Mouse (Mus musculus): ENCODE measurements around the gene Fam171a1. TPM values are rescaled to one million over a fixed set of nuclear protein-coding genes. Genes with fewer than 3 reads are reported as not detected.

The Fam171a1 gene
- polyA plus RNA-seq, 1 experiment from 2014 or later: 36.4 TPM

GRCm38 (mm10) chr2:3163501-3164076 lies 49.6 kb downstream of the Fam171a1 start:
- Histone ChIP-seq H3K9ac (ENCODE audit: low read depth, low read length) (no peak overlapping the region), H3K9me3 (replicated peaks; ENCODE audit: low read length) (no peaks in the 10 kb centered on the region), H3K4me2 (ENCODE audit: low read length) (no peak overlapping the region), H3K27ac (no peak overlapping the region), H3K36me3 (ENCODE audit: insufficient read depth, low read length) (no peaks in the 10 kb centered on the region), H3K4me3 (replicated peaks; ENCODE audit: low read depth, low read length) (no peak overlapping the region), H3K27me3 (ENCODE audit: insufficient read depth, low read length) (no peaks in the 10 kb centered on the region), H3K4me1 (replicated peaks; ENCODE audit: insufficient read depth, low read length) (peaks cover 9% of the 10 kb centered on the region)
- WGBS: 81% methylated on average over 9 of the region's 9 CpGs
- ATAC-seq (replicated peaks; ENCODE audit: low FRiP score, low read depth): no peak
- TF ChIP-seq CTCF (IDR thresholded peaks at IDR 0.05; ENCODE audit: low read depth): no peak
- no peak for DNase-seq (ENCODE audit: low spot score)

GRCm38 (mm10) chr2:3165037-3165600 lies 51.1 kb downstream of the Fam171a1 start:
- DNase-seq (ENCODE audit: low spot score) (no peak), ATAC-seq (replicated peaks; ENCODE audit: low FRiP score, low read depth) (no peak)
- no peaks in the 10 kb centered on the region for H3K9me3 ChIP-seq (replicated peaks; ENCODE audit: low read length)
- H3K9ac ChIP-seq (ENCODE audit: low read depth, low read length): no peak overlapping the region
- 81% methylated on average over 8 of the region's 8 CpGs for WGBS
- H3K4me2 ChIP-seq (ENCODE audit: low read length): no peak overlapping the region
- no peak overlapping the region for H3K4me3 ChIP-seq (replicated peaks; ENCODE audit: low read depth, low read length)
- H3K27ac ChIP-seq: no peak overlapping the region
- no peaks in the 10 kb centered on the region for H3K36me3 ChIP-seq (ENCODE audit: insufficient read depth, low read length)
- TF ChIP-seq CTCF (IDR thresholded peaks at IDR 0.05; ENCODE audit: low read depth): no peak
- no peaks in the 10 kb centered on the region for H3K27me3 ChIP-seq (ENCODE audit: insufficient read depth, low read length)
- no peaks in the 10 kb centered on the region; the same call in 1 of the 2 replicates for H3K4me1 ChIP-seq (replicated peaks; ENCODE audit: insufficient read depth, low read length)

DNA sequence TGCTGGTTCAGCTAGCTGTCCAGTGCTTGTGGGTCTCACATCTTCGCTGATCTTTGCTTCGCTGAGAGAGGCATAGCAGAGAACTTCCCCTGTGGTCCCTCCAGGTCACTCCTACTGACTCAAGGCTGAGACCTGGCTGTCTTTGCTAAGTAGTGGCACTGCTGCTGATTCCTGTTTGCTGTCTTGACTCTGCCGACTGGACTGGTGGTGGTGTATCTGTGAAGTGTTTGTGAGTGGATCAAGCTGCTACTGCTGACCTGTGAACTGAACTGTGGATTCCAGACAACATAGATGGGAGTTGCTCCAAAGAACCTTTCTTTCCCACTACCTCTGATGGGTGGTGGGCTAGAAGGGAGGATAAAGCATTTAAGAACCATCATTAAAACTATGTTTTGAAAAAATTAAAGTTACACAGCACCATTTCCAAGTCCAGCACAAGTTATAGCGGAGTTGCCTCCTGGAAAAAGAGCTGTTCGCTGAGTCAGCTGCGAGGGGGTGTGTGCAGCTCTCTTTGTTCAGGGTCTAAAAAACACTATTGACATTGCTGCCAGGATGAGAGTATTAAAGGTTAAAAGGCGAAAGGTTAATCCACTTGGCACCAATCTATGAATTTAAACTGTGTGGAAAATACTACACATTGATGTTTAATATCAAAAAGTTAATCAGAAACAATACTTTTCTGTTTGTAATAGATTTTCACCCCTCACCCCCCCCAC lies 52.0 kb downstream of the Fam171a1 start:
- TF ChIP-seq CTCF (IDR thresholded peaks at IDR 0.05; ENCODE audit: low read depth): no peak
- Histone ChIP-seq H3K27me3 (ENCODE audit: insufficient read depth, low read length) (no peaks in the 10 kb centered on the region), H3K4me1 (replicated peaks; ENCODE audit: insufficient read depth, low read length) (peaks cover 3% of the 10 kb centered on the region; the same call in 1 of the 2 replicates), H3K4me2 (ENCODE audit: low read length) (no peak overlapping the region), H3K9ac (ENCODE audit: low read depth, low read length) (no peak overlapping the region), H3K4me3 (replicated peaks; ENCODE audit: low read depth, low read length) (no peak overlapping the region), H3K36me3 (ENCODE audit: insufficient read depth, low read length) (no peaks in the 10 kb centered on the region), H3K9me3 (replicated peaks; ENCODE audit: low read length) (no peaks in the 10 kb centered on the region), H3K27ac (no peak overlapping the region)
- ATAC-seq (replicated peaks; ENCODE audit: low FRiP score, low read depth) (peak; percentile 43), DNase-seq (ENCODE audit: low spot score) (no peak)
- WGBS: 51% methylated on average over 7 of the region's 7 CpGs

DNA sequence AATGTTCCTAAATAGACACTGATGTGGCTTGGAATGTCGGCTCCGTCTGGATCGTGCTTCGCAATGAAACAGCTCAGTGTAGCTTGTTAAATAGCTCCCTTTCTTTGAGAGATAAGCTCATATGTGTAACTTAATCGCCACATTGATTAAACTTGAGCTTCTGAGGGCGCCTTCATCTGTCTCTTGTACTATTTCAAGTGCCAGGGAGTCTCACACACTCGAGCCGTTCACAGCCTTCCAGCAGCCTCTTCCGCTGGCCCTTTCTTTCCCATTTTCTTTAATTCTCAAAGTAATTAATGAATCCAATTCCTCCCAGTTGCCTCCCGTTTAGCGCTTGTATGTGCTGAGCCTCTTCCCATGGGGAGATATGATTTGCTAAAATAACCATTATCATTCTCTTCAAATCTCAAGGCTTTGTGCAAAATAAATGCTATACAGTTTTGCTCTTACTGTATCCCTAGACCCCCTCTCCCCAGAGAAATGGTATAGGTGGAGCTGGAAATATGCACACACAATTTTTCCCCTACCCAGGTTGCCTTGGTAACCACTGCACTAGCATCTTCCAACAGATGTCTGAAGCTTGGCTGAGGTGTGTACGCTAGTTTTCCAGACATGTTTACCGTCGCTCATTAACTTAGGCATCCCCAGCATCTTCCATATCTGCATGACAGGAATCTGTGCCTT lies 54.8 kb downstream of the Fam171a1 start:
- no peak overlapping the region for H3K27ac ChIP-seq
- H3K36me3 ChIP-seq (ENCODE audit: insufficient read depth, low read length): no peaks in the 10 kb centered on the region
- H3K4me3 ChIP-seq (replicated peaks; ENCODE audit: low read depth, low read length): no peak overlapping the region
- TF ChIP-seq CTCF (IDR thresholded peaks at IDR 0.05; ENCODE audit: low read depth): no peak
- H3K9me3 ChIP-seq (replicated peaks; ENCODE audit: low read length): no peaks in the 10 kb centered on the region
- H3K4me1 ChIP-seq (replicated peaks; ENCODE audit: insufficient read depth, low read length): peaks cover 3% of the 10 kb centered on the region
- no peak overlapping the region for H3K4me2 ChIP-seq (ENCODE audit: low read length)
- DNase-seq (ENCODE audit: low spot score) (no peak), ATAC-seq (replicated peaks; ENCODE audit: low FRiP score, low read depth) (no peak)
- H3K9ac ChIP-seq (ENCODE audit: low read depth, low read length): no peak overlapping the region
- WGBS: 80% methylated on average over 14 of the region's 14 CpGs
- H3K27me3 ChIP-seq (ENCODE audit: insufficient read depth, low read length): no peaks in the 10 kb centered on the region

DNA sequence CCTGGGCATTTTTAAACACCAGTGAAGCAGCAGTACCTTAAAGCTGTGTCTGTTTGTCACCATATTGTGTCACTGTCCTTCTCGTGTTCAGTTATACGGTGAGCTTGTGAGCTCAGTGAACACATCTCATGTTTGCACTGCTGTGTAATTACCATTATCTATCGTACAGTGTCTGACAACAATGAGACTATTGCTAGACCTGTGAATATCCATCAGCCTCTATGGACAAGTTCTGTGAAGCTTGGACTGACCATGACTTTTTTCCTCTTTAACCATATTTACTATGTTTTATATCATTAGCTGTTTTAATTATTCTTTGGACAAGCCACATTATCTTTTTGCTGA lies 55.4 kb downstream of the Fam171a1 start:
- no peaks in the 10 kb centered on the region for H3K36me3 ChIP-seq (ENCODE audit: insufficient read depth, low read length)
- no peaks in the 10 kb centered on the region for H3K9me3 ChIP-seq (replicated peaks; ENCODE audit: low read length)
- H3K4me3 ChIP-seq (replicated peaks; ENCODE audit: low read depth, low read length): no peak overlapping the region
- ATAC-seq (replicated peaks; ENCODE audit: low FRiP score, low read depth): no peak
- H3K9ac ChIP-seq (ENCODE audit: low read depth, low read length): no peak overlapping the region
- TF ChIP-seq CTCF (IDR thresholded peaks at IDR 0.05; ENCODE audit: low read depth): no peak
- no peaks in the 10 kb centered on the region for H3K27me3 ChIP-seq (ENCODE audit: insufficient read depth, low read length)
- H3K4me2 ChIP-seq (ENCODE audit: low read length): no peak overlapping the region
- 85% methylated on average over 3 of the region's 3 CpGs for WGBS
- H3K27ac ChIP-seq: no peak overlapping the region
- no peak for DNase-seq (ENCODE audit: low spot score)
- H3K4me1 ChIP-seq (replicated peaks; ENCODE audit: insufficient read depth, low read length): peaks cover 7% of the 10 kb centered on the region

DNA sequence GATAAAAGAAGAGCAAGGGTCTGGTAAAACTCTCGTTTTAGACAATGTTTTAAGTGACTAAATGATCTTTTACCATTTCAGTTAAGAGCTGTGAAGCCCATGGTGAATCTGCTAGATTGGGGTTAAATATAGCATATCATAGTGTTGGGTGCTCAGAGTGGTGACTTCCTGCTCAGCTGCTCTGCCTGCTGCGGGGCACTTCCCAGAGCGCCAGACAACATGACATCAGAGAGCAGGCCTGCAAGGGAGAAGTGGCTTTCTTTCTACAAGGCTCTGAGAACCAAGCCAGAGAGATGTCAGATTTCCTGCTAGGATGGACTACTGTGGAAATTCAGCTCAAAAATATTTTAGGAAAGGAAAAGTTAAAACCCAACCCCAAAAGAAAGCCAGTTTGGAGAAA lies 57.8 kb downstream of the Fam171a1 start:
- DNase-seq (ENCODE audit: low spot score) (no peak), ATAC-seq (replicated peaks; ENCODE audit: low FRiP score, low read depth) (no peak)
- TF ChIP-seq CTCF (IDR thresholded peaks at IDR 0.05; ENCODE audit: low read depth): no peak
- Histone ChIP-seq H3K4me3 (replicated peaks; ENCODE audit: low read depth, low read length) (no peak overlapping the region), H3K27me3 (ENCODE audit: insufficient read depth, low read length) (no peaks in the 10 kb centered on the region), H3K27ac (no peak overlapping the region), H3K4me1 (replicated peaks; ENCODE audit: insufficient read depth, low read length) (peaks cover 7% of the 10 kb centered on the region), H3K36me3 (ENCODE audit: insufficient read depth, low read length) (no peaks in the 10 kb centered on the region), H3K9ac (ENCODE audit: low read depth, low read length) (no peak overlapping the region), H3K9me3 (replicated peaks; ENCODE audit: low read length) (no peaks in the 10 kb centered on the region), H3K4me2 (ENCODE audit: low read length) (no peak overlapping the region)
- 49% methylated on average over 3 of the region's 3 CpGs for WGBS

All from kidney, postnatal 0 days (tissue).